Mouse (Mus musculus) urinary bladder, adult 2 months (tissue): ENCODE measurements around the gene Eftud2. TPM values are rescaled to one million over a fixed set of nuclear protein-coding genes. Genes with fewer than 3 reads are reported as not detected.

ENCODE experiments used
- DNase-seq: peaks from one replicate; pipeline ENCODE4 v3.0.0; 2022; ENCODE audit warnings: low spot score
- polyA plus RNA-seq: library from polyadenylated mRNA; depleted of rRNA; stranded (reverse); fragments of >200 nt; gene quantifications from 2 replicates; pipeline ENCODE4 v1.2.3, GENCODE M21; 2012; rRNA removed

Gene Eftud2
- polyA plus RNA-seq, 1 experiment = 42.1 TPM

DNA sequence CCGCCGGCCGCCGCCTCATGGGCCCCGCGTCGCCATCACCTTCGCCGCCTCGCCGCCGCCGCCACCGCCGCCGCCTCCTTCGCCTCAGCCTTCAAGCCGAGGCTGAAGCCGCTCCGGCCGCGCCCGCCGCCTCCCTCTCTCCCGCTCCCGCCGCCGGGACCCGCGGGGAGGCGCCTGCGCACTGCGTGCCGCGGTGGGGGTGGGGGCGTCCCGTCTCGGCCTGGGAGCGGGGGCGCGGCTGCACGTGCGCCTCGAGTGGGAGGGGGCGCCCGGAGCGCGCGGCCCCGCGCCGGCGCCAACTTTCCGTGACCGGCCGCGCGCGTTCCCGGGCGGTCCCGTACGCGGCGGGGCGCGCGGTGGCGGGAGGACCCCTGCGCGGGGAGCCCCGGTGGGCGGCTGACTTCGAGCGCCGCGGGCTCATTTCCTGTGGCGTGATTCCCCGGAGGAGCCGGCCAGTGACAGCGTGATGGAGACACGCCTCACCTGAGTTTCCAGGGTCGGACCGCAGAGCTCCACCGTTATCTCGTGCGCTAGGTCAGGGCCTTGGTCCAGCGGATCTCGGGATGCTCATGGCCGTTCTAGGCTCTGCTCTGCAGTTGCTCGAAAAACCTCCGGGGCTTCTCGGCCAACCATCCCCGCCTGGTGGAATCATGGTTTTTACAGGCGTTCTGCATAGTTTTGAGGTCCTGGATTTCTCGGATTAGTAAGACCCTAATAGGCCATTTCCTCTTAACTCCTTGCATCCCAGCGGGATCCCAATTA, 61.6 kb downstream of the Eftud2 start, which contains the start of gene Gjc1:
TSS of gene Gjc1 (minus strand) at position 680 of the 762 bp plus-strand sequence.
- peak; percentile 58 for DNase-seq

GRCm38 (mm10) chr11:102818121-102819020, 62.4 kb downstream of the Eftud2 start:
- peak; percentile 37 for DNase-seq

- no peak for DNase-seq
Observed at GRCm38 (mm10) chr11:102814881-102815280, 65.9 kb downstream of the Eftud2 start.

DNA sequence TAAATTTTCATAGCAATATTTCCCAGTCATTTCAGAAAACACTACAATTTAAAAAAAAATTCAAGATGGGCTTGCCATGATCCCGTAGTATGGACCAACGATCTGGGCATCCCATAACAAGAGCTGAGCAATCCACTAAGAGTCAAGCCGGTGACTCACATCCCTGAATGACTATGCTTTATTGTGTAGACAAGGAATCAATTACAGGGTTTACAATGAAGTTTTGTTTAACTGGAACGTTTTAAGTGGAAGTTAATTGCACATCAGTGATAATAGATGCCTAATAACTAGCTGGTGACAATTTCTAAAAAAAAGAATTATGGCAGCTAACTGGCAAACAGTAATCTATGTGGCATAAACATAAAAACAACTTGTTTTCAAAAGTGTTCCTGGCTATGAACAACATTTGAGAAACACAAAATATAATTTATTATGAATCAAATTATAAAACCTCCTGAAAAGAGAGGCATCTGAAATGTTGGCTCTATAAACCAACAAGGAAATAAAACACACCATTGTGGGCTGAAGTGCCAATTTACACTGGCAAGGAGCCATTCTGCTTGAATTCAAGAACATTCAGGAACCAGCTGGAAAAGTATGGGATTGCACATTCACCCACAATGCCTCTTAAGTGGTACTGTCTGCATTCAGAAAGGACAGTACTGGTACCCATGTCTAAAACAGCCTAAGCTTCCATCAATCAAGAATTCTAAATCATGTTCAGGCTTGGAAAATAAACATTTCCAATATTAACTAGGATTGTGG, 69.9 kb downstream of the Eftud2 start:
- DNase-seq = no peak

- no peak for DNase-seq
Observed at GRCm38 (mm10) chr11:102808246-102808645, 72.5 kb downstream of the Eftud2 start.

- no peak for DNase-seq
Observed at GRCm38 (mm10) chr11:102803453-102803852, 77.3 kb downstream of the Eftud2 start.

DNA sequence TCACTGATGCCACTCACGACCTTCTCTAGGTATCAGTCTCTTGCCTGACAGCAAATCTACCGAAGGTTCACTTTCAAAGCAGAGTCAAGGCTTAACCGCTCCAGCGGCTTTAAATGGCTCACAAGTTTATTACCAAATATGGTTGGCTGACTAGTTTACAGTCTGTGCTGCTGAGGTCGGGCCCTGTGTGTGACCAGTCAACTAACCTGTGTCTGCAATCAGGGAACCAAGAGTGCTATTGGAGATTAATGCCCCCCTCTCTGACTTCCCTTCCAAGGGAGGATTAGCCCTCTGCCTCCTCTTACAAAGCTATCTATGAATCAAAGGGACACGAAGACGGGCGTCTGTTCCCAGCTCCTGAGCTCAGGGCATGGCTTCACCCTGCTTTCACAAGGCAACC, 86.6 kb downstream of the Eftud2 start:
- no peak for DNase-seq

GRCm38 (mm10) chr11:102791682-102792445, 88.9 kb downstream of the Eftud2 start:
- no peak for DNase-seq

Other genes starting within 250 kb of the Eftud2 start
- gene Meioc, start 217.3 kb downstream of the Eftud2 start, polyA plus RNA-seq = 0.04 and 0.09 TPM in 2 replicates
- gene Ccdc43, start 183.2 kb downstream of the Eftud2 start, polyA plus RNA-seq = 17.3 and 17.8 TPM in 2 replicates
- 7.5 and 8.5 TPM in 2 replicates for gene Adam11, start 119.5 kb downstream of the Eftud2 start, polyA plus RNA-seq
- gene Gjc1, start 61.3 kb downstream of the Eftud2 start, polyA plus RNA-seq = 31.1 and 31.3 TPM in 2 replicates
- gene Higd1b, start 45.1 kb downstream of the Eftud2 start, polyA plus RNA-seq = 3.2 and 4.0 TPM in 2 replicates
- gene Ccdc103, start 219 bp upstream of the Eftud2 start, polyA plus RNA-seq = 0.66 and 0.77 TPM in 2 replicates
- gene Fam187a, start 4.2 kb upstream of the Eftud2 start, polyA plus RNA-seq = not detected in 2 replicates
- 0.53 and 0.56 TPM in 2 replicates for gene Gfap, start 19.9 kb upstream of the Eftud2 start, polyA plus RNA-seq
- 0.56 and 0.71 TPM in 2 replicates for gene Kif18b, start 44.1 kb upstream of the Eftud2 start, polyA plus RNA-seq
- 0.44 and 0.49 TPM in 2 replicates for gene C1ql1, start 65.7 kb upstream of the Eftud2 start, polyA plus RNA-seq
- 53.5 and 57.6 TPM in 2 replicates for gene Nmt1, start 147.2 kb upstream of the Eftud2 start, polyA plus RNA-seq
- gene Dcakd, start 147.3 kb upstream of the Eftud2 start, polyA plus RNA-seq = 42.8 and 43.1 TPM in 2 replicates
- gene Plcd3, start 220.7 kb upstream of the Eftud2 start, polyA plus RNA-seq = 30.9 and 36.8 TPM in 2 replicates
- gene Acbd4, start 220.7 kb upstream of the Eftud2 start, polyA plus RNA-seq = 59.4 and 76.0 TPM in 2 replicates
- 28.4 and 29.3 TPM in 2 replicates for gene Hexim1, start 235.2 kb upstream of the Eftud2 start, polyA plus RNA-seq